Mouse (Mus musculus): ENCODE measurements around the gene Krt222. TPM values are rescaled to one million over a fixed set of nuclear protein-coding genes. Genes with fewer than 3 reads are reported as not detected.
A peak's percentile ranks its signal among the peaks of the same experiment; 100 is the strongest.

The Krt222 gene
- polyA plus RNA-seq, 1 experiment from 2014 or later, result 0.59 TPM

GRCm38 (mm10) chr11:99230261-99231048 lies 13.4 kb downstream of the Krt222 start, which contains the start of gene Smarce1:
Gene Smarce1, minus strand, starts transcription at chr11:99231017.
- under 1% methylated on average over 86 of the region's 87 CpGs for WGBS

GRCm38 (mm10) chr11:99229641-99230260 lies 14.1 kb downstream of the Krt222 start:
- H3K4me1 ChIP-seq (replicated peaks), result peaks cover 25% of the 10 kb centered on the region
- H3K4me3 ChIP-seq, result peak overlapping the region; percentile 97
- DNase-seq (ENCODE audit: low spot score), result no peak
- peak overlapping the region; percentile 100 for H3K27ac ChIP-seq
- H3K27me3 ChIP-seq (ENCODE audit: insufficient read depth, poor library complexity, severe bottlenecking), result no peaks in the 10 kb centered on the region
- WGBS, result under 1% methylated on average over 31 of the region's 31 CpGs
- H3K36me3 ChIP-seq, result peaks cover 34% of the 10 kb centered on the region
- H3K9me3 ChIP-seq, result no peaks in the 10 kb centered on the region

More at GRCm38 (mm10) chr11:99230261-99231048, 13.4 kb downstream of the Krt222 start, which contains the start of gene Smarce1:
- DNase-seq (ENCODE audit: low spot score), result peak; percentile 86
- peak within 1 kb of the TSS; percentile 100 for H3K27ac ChIP-seq
- peak within 1 kb of the TSS; percentile 97 for H3K4me3 ChIP-seq
- no peaks in the 10 kb centered on the region for H3K9me3 ChIP-seq
- H3K36me3 ChIP-seq, result peaks cover 27% of the 10 kb centered on the region
- peaks cover 25% of the 10 kb centered on the region for H3K4me1 ChIP-seq (replicated peaks)
- H3K27me3 ChIP-seq (ENCODE audit: insufficient read depth, poor library complexity, severe bottlenecking), result no peaks in the 10 kb centered on the region

- H3K4me1 ChIP-seq (replicated peaks), result peaks cover 19% of the 10 kb centered on the region
- DNase-seq (ENCODE audit: low spot score), result no peak
- no peaks in the 10 kb centered on the region for H3K9me3 ChIP-seq
- H3K27me3 ChIP-seq (ENCODE audit: insufficient read depth, poor library complexity, severe bottlenecking), result no peaks in the 10 kb centered on the region
- H3K36me3 ChIP-seq, result peaks cover 66% of the 10 kb centered on the region
- H3K4me3 ChIP-seq, result no peak overlapping the region
- 93% methylated on average over 5 of the region's 5 CpGs for WGBS
- no peak overlapping the region for H3K27ac ChIP-seq
These were observed 17.6 kb downstream of the Krt222 start for GRCm38 (mm10) chr11:99226298-99226697.

- Histone ChIP-seq H3K36me3 (peaks cover 96% of the 10 kb centered on the region), H3K9me3 (no peaks in the 10 kb centered on the region), H3K27me3 (ENCODE audit: insufficient read depth, poor library complexity, severe bottlenecking) (no peaks in the 10 kb centered on the region), H3K27ac (no peak overlapping the region), H3K4me3 (no peak overlapping the region), H3K4me1 (replicated peaks) (0 out of 2 replicates have a peak, but pooled peaks cover 4% of the 10 kb centered on the region)
- 85% methylated on average over 5 of the region's 5 CpGs for whole genome bisulfite sequencing
- no peak for DNase-seq (ENCODE audit: low spot score)
These were observed 20.6 kb downstream of the Krt222 start for GRCm38 (mm10) chr11:99223310-99223709.

- no peaks in the 10 kb centered on the region for H3K4me1 ChIP-seq (replicated peaks)
- H3K27ac ChIP-seq, result no peak overlapping the region
- 75% methylated on average over 2 of the region's 2 CpGs for WGBS
- peaks cover 98% of the 10 kb centered on the region for H3K36me3 ChIP-seq
- H3K9me3 ChIP-seq, result no peaks in the 10 kb centered on the region
- no peak overlapping the region for H3K4me3 ChIP-seq
- DNase-seq (ENCODE audit: low spot score), result no peak
- H3K27me3 ChIP-seq (ENCODE audit: insufficient read depth, poor library complexity, severe bottlenecking), result no peaks in the 10 kb centered on the region
These were observed 22.1 kb downstream of the Krt222 start for GRCm38 (mm10) chr11:99221811-99222210.

- Histone ChIP-seq H3K27me3 (ENCODE audit: insufficient read depth, poor library complexity, severe bottlenecking) (no peaks in the 10 kb centered on the region), H3K36me3 (peaks cover 98% of the 10 kb centered on the region), H3K4me3 (no peak overlapping the region), H3K9me3 (no peaks in the 10 kb centered on the region), H3K27ac (no peak overlapping the region), H3K4me1 (replicated peaks) (no peaks in the 10 kb centered on the region)
- WGBS, result 94% methylated on average over 7 of the region's 7 CpGs
- no peak for DNase-seq (ENCODE audit: low spot score)
These were observed 26.5 kb downstream of the Krt222 start for GRCm38 (mm10) chr11:99217248-99217986.

- peaks cover 99% of the 10 kb centered on the region for H3K36me3 ChIP-seq
- H3K27me3 ChIP-seq (ENCODE audit: insufficient read depth, poor library complexity, severe bottlenecking), result no peaks in the 10 kb centered on the region
- H3K4me1 ChIP-seq (replicated peaks), result no peaks in the 10 kb centered on the region
- no peak for DNase-seq (ENCODE audit: low spot score)
- H3K4me3 ChIP-seq, result no peak overlapping the region
- H3K27ac ChIP-seq, result no peak overlapping the region
- WGBS, result 95% methylated on average over 3 of the region's 3 CpGs
- no peaks in the 10 kb centered on the region for H3K9me3 ChIP-seq
These were observed 27.7 kb downstream of the Krt222 start for GRCm38 (mm10) chr11:99216181-99216580.

GRCm38 (mm10) chr11:99212693-99213092 lies 31.2 kb downstream of the Krt222 start:
- H3K36me3 ChIP-seq, result peaks cover 95% of the 10 kb centered on the region
- H3K27me3 ChIP-seq (ENCODE audit: insufficient read depth, poor library complexity, severe bottlenecking), result no peaks in the 10 kb centered on the region
- H3K27ac ChIP-seq, result no peak overlapping the region
- 89% methylated on average over 7 of the region's 7 CpGs for WGBS
- no peak overlapping the region for H3K4me3 ChIP-seq
- no peak for DNase-seq (ENCODE audit: low spot score)
- H3K9me3 ChIP-seq, result no peaks in the 10 kb centered on the region
- H3K4me1 ChIP-seq (replicated peaks), result no peaks in the 10 kb centered on the region

GRCm38 (mm10) chr11:99211964-99212363 lies 31.9 kb downstream of the Krt222 start:
- WGBS, result 85% methylated on average over 2 of the region's 2 CpGs

GRCm38 (mm10) chr11:99208105-99208669 lies 35.7 kb downstream of the Krt222 start:
- Histone ChIP-seq H3K27ac (no peak overlapping the region), H3K4me3 (no peak overlapping the region), H3K9me3 (no peaks in the 10 kb centered on the region), H3K36me3 (peaks cover 49% of the 10 kb centered on the region), H3K4me1 (replicated peaks) (no peaks in the 10 kb centered on the region), H3K27me3 (ENCODE audit: insufficient read depth, poor library complexity, severe bottlenecking) (no peaks in the 10 kb centered on the region)
- no peak for DNase-seq (ENCODE audit: low spot score)
- whole genome bisulfite sequencing, result 84% methylated on average over 8 of the region's 8 CpGs

More at GRCm38 (mm10) chr11:99211964-99212363, 31.9 kb downstream of the Krt222 start:
- Histone ChIP-seq H3K4me3 (no peak overlapping the region), H3K4me1 (replicated peaks) (no peaks in the 10 kb centered on the region), H3K27ac (no peak overlapping the region), H3K36me3 (peaks cover 87% of the 10 kb centered on the region), H3K9me3 (no peaks in the 10 kb centered on the region), H3K27me3 (ENCODE audit: insufficient read depth, poor library complexity, severe bottlenecking) (no peaks in the 10 kb centered on the region)
- no peak for DNase-seq (ENCODE audit: low spot score)

- H3K4me1 ChIP-seq (replicated peaks), result no peaks in the 10 kb centered on the region
- DNase-seq (ENCODE audit: low spot score), result no peak
- no peak overlapping the region for H3K27ac ChIP-seq
- H3K9me3 ChIP-seq, result no peaks in the 10 kb centered on the region
- H3K4me3 ChIP-seq, result no peak overlapping the region
- WGBS, result 29% methylated on average over 2 of the region's 2 CpGs
- H3K36me3 ChIP-seq, result peaks cover 42% of the 10 kb centered on the region
- no peaks in the 10 kb centered on the region for H3K27me3 ChIP-seq (ENCODE audit: insufficient read depth, poor library complexity, severe bottlenecking)
These were observed 36.4 kb downstream of the Krt222 start for GRCm38 (mm10) chr11:99207449-99207848.

- Histone ChIP-seq H3K4me1 (replicated peaks) (no peaks in the 10 kb centered on the region), H3K36me3 (peaks cover 37% of the 10 kb centered on the region), H3K27me3 (ENCODE audit: insufficient read depth, poor library complexity, severe bottlenecking) (no peaks in the 10 kb centered on the region), H3K9me3 (no peaks in the 10 kb centered on the region), H3K4me3 (no peak overlapping the region), H3K27ac (no peak overlapping the region)
- no peak for DNase-seq (ENCODE audit: low spot score)
- 36% methylated on average over 2 of the region's 2 CpGs for WGBS
These were observed 36.9 kb downstream of the Krt222 start for GRCm38 (mm10) chr11:99206954-99207353.
